Mouse (Mus musculus) kidney, postnatal 0 days (tissue): ENCODE data around the gene Wap. TPM values are rescaled to one million over a fixed set of nuclear protein-coding genes. Genes with fewer than 3 reads are reported as not detected.
A peak's percentile ranks its signal among the peaks of the same experiment; 100 is the strongest.
"Not testable (repeated sequence)": the region's sequence is repeated elsewhere in the genome, so short reads cannot be mapped to it uniquely, and the experiment has no call there.

Source experiments
- ATAC-seq: fragments of 200-750 bp; cut with Nextera tagmentation; replicated peaks from 2 replicates; pipeline ENCODE4 v1.8.0; 2017; ENCODE audit warnings: low read depth, moderate number of reproducible peaks, moderate TSS enrichment, moderate library complexity; ENCODE audit not compliant: low FRiP score
- DNase-seq: peaks from one replicate; pipeline ENCODE4 v3.0.0-alpha.2; 2016; ENCODE audit warnings: low spot score
- H3K27ac ChIP-seq: fragments of 300-500 bp; sonication (generic); 2 replicates; pipeline ENCODE4 v1.5.1; 2014; ENCODE audit warnings: mild to moderate bottlenecking
- H3K27me3 ChIP-seq: fragments of 300-500 bp; sonication (generic); 2 replicates; pipeline ENCODE4 v1.6.1; 2014; ENCODE audit warnings: low read length, mixed read lengths; ENCODE audit not compliant: insufficient read depth
- H3K36me3 ChIP-seq: fragments of 300-500 bp; sonication (generic); 2 replicates; pipeline ENCODE4 v1.6.1; 2014; ENCODE audit warnings: low read length, mixed read lengths; ENCODE audit not compliant: insufficient read depth
- H3K4me1 ChIP-seq: fragments of 300-500 bp; sonication (generic); replicated peaks from 2 replicates; pipeline ENCODE4 v1.6.1; 2014; ENCODE audit warnings: antibody characterized with exemption, low read length, mixed read lengths; ENCODE audit not compliant: insufficient read depth
- H3K4me2 ChIP-seq: fragments of 300-500 bp; sonication (generic); 2 replicates; pipeline ENCODE4 v1.6.1; 2014; ENCODE audit warnings: mild to moderate bottlenecking, low read length, moderate library complexity, mixed read lengths
- H3K4me3 ChIP-seq: fragments of 300-500 bp; sonication (generic); replicated peaks from 2 replicates; pipeline ENCODE4 v1.5.1; 2014; ENCODE audit warnings: low read depth, low read length
- H3K9ac ChIP-seq: fragments of 300-500 bp; sonication (generic); 2 replicates; pipeline ENCODE4 v1.6.1; 2014; ENCODE audit warnings: low read depth, low read length
- H3K9me3 ChIP-seq: fragments of 300-500 bp; sonication (generic); replicated peaks from 2 replicates; pipeline ENCODE4 v1.6.1; 2016; ENCODE audit warnings: low read length, inconsistent platforms, mixed read lengths
- CTCF ChIP-seq: IDR thresholded peaks from 2 replicates; pipeline ENCODE4 v1.5.1; 2016; ENCODE audit warnings: antibody characterized with exemption, low read depth, mild to moderate bottlenecking, moderate library complexity
- WGBS: fragments of 180-500 bp; shearing (Covaris S2); extraction: QIAGEN DNeasy Blood & Tissue Kit; methylation state at CpG from one replicate; pipeline ENCODE4 v1.1.7; 2014; 5-methylcytosine and 5-hydroxymethylcytosine counted together
- polyA plus RNA-seq: library from polyadenylated mRNA; unstranded; fragments of >200 nt; fragmentation: Nextera tagmentation; extraction: Ambion mirVana; gene quantifications from 2 replicates; pipeline ENCODE4 v1.2.1, GENCODE M21; 2015

The Wap gene
- polyA plus RNA-seq, 1 experiment from 2014 or later, result not detected

GRCm38 (mm10) chr11:6658271-6658670 is 19.8 kb upstream of the Wap start, which contains the start of gene Ramp3:
Gene Ramp3 (plus strand): TSS chr11:6658521.
- WGBS, result 0% methylated on average over 18 of the region's 18 CpGs
- DNase-seq (peak; percentile 82), ATAC-seq (peak; percentile 55; the same call in 1 of the 2 replicates)
- H3K27ac ChIP-seq, result no peak within 1 kb of the TSS
- no peaks in the 10 kb centered on the region for H3K36me3 ChIP-seq
- peak within 1 kb of the TSS; percentile 76 for H3K4me2 ChIP-seq
- no peak for TF ChIP-seq CTCF
- no peaks in the 10 kb centered on the region for H3K9me3 ChIP-seq
- H3K4me3 ChIP-seq, result peak within 1 kb of the TSS; percentile 39
- 0 out of 2 replicates have a peak, but pooled peaks cover 5% of the 10 kb centered on the region for H3K4me1 ChIP-seq
- H3K27me3 ChIP-seq, result no peaks in the 10 kb centered on the region
- H3K9ac ChIP-seq, result peak within 1 kb of the TSS; percentile 44

GRCm38 (mm10) chr11:6654903-6655302 is 16.5 kb upstream of the Wap start:
- no peak overlapping the region for H3K27ac ChIP-seq
- WGBS, result 0% methylated on average over 2 of the region's 2 CpGs
- H3K9me3 ChIP-seq, result no peaks in the 10 kb centered on the region
- DNase-seq (peak; percentile 96), ATAC-seq (0 out of 2 replicates have a peak, but pooled peaks have one; percentile 38)
- peak; percentile 97 for TF ChIP-seq CTCF
- H3K4me2 ChIP-seq, result no peak overlapping the region
- 0 out of 2 replicates have a peak, but pooled peaks cover 5% of the 10 kb centered on the region for H3K4me1 ChIP-seq
- no peak overlapping the region for H3K4me3 ChIP-seq
- no peaks in the 10 kb centered on the region for H3K36me3 ChIP-seq
- H3K9ac ChIP-seq, result no peak overlapping the region
- no peaks in the 10 kb centered on the region for H3K27me3 ChIP-seq

- not testable (repeated sequence) for H3K9ac ChIP-seq
These were observed 14.5 kb upstream of the Wap start for GRCm38 (mm10) chr11:6652978-6653377.

GRCm38 (mm10) chr11:6650519-6650918 is 12.1 kb upstream of the Wap start:
- Histone ChIP-seq H3K27me3 (no peaks in the 10 kb centered on the region), H3K4me2 (no peak overlapping the region), H3K27ac (no peak overlapping the region), H3K9me3 (no peaks in the 10 kb centered on the region), H3K9ac (no peak overlapping the region), H3K4me1 (no peaks in the 10 kb centered on the region), H3K36me3 (no peaks in the 10 kb centered on the region), H3K4me3 (no peak overlapping the region)
- no peak for TF ChIP-seq CTCF
- ATAC-seq (no peak), DNase-seq (no peak)
- 58% methylated on average over 7 of the region's 7 CpGs for WGBS

More at GRCm38 (mm10) chr11:6652978-6653377, 14.5 kb upstream of the Wap start:
- H3K4me1 ChIP-seq, H3K4me3 ChIP-seq, H3K4me2 ChIP-seq, H3K27me3 ChIP-seq, H3K27ac ChIP-seq, DNase-seq, H3K36me3 ChIP-seq, H3K9me3 ChIP-seq, ATAC-seq: not testable (repeated sequence)
- peak; percentile 53 for TF ChIP-seq CTCF
- 81% methylated on average over 3 of the region's 3 CpGs for WGBS

GRCm38 (mm10) chr11:6647831-6648724 is 9.6 kb upstream of the Wap start:
- Histone ChIP-seq H3K4me3 (no peak overlapping the region), H3K4me2 (no peak overlapping the region), H3K9ac (no peak overlapping the region), H3K4me1 (no peaks in the 10 kb centered on the region), H3K9me3 (no peaks in the 10 kb centered on the region), H3K27ac (no peak overlapping the region), H3K36me3 (no peaks in the 10 kb centered on the region), H3K27me3 (no peaks in the 10 kb centered on the region)
- DNase-seq (no peak), ATAC-seq (no peak)
- WGBS, result 61% methylated on average over 9 of the region's 9 CpGs
- peak; percentile 30; the same call in 1 of the 2 replicates for TF ChIP-seq CTCF

- H3K4me1 ChIP-seq, result no peaks in the 10 kb centered on the region
- H3K4me2 ChIP-seq, result no peak overlapping the region
- no peaks in the 10 kb centered on the region for H3K27me3 ChIP-seq
- no peak overlapping the region for H3K9ac ChIP-seq
- no peak for ATAC-seq
- H3K9me3 ChIP-seq, result no peaks in the 10 kb centered on the region
- no peaks in the 10 kb centered on the region for H3K36me3 ChIP-seq
- H3K4me3 ChIP-seq, result no peak overlapping the region
- 74% methylated on average over 6 of the region's 6 CpGs for WGBS
- TF ChIP-seq CTCF, result no peak
- H3K27ac ChIP-seq, result no peak overlapping the region
- DNase-seq, result no peak
These were observed 6.1 kb upstream of the Wap start for GRCm38 (mm10) chr11:6644566-6644965.
